Mouse (Mus musculus) olfactory bulb, adult 2 months (tissue): ENCODE data around the gene Btk. TPM values are rescaled to one million over a fixed set of nuclear protein-coding genes. Genes with fewer than 3 reads are reported as not detected.
"Not testable (repeated sequence)": the region's sequence is repeated elsewhere in the genome, so short reads cannot be mapped to it uniquely, and the experiment has no call there.

ENCODE experiments used
- H3K27ac ChIP-seq: fragments of 200-500 bp; 2 replicates; pipeline ENCODE4 v1.5.1; 2012; ENCODE audit warnings: low read depth, low read length; ENCODE audit not compliant: insufficient read depth
- H3K4me1 ChIP-seq: fragments of 200-500 bp; 2 replicates; pipeline ENCODE4 v1.6.1; 2012; ENCODE audit warnings: low read length; ENCODE audit not compliant: control insufficient read depth, insufficient read depth
- H3K4me3 ChIP-seq: fragments of 200-500 bp; 2 replicates; pipeline ENCODE4 v1.5.1; 2012; ENCODE audit warnings: mild to moderate bottlenecking, low read depth, low read length, moderate library complexity; ENCODE audit not compliant: insufficient read depth
- CTCF ChIP-seq: fragments of 200-500 bp; IDR thresholded peaks from 2 replicates; pipeline ENCODE4 v1.5.1; 2012; ENCODE audit warnings: low read depth, mild to moderate bottlenecking, low read length, moderate library complexity; ENCODE audit not compliant: insufficient read depth
- POLR2A ChIP-seq: fragments of 200-500 bp; IDR thresholded peaks from 2 replicates; pipeline ENCODE4 v1.6.1; 2012; ENCODE audit warnings: mild to moderate bottlenecking, low read depth, low read length, moderate library complexity; ENCODE audit not compliant: insufficient read depth
- WGBS: fragments of 180-500 bp; shearing (Covaris S2); methylation state at CpG from one replicate; pipeline ENCODE4 v1.1.7; 2018; 5-methylcytosine and 5-hydroxymethylcytosine counted together
- polyA plus RNA-seq: library from polyadenylated mRNA; stranded (reverse); fragments of >200 nt; gene quantifications from 2 replicates; pipeline ENCODE4 v1.2.4, GENCODE M21; 2012; ENCODE audit warnings: low replicate concordance; ENCODE audit not compliant: missing spikeins, insufficient read depth, insufficient read length

The Btk gene
- polyA plus RNA-seq, 1 experiment: not detected

- no peaks in the 10 kb centered on the region for H3K4me1 ChIP-seq
- no peak for TF ChIP-seq POLR2A
- TF ChIP-seq CTCF: no peak
- WGBS: 79% methylated on average over 6 of the region's 6 CpGs
Observed at GRCm38 (mm10) chrX:134554425-134554824, 28.9 kb downstream of the Btk start.

GRCm38 (mm10) chrX:134553326-134553725 is 30.0 kb downstream of the Btk start:
- H3K4me1 ChIP-seq: no peaks in the 10 kb centered on the region
- no peak for TF ChIP-seq POLR2A
- no peak for TF ChIP-seq CTCF
- H3K27ac ChIP-seq: no peak overlapping the region
- 85% methylated on average over 4 of the region's 4 CpGs for WGBS
- no peak overlapping the region for H3K4me3 ChIP-seq

More at GRCm38 (mm10) chrX:134554425-134554824, 28.9 kb downstream of the Btk start:
- H3K27ac ChIP-seq: no peak overlapping the region
- no peak overlapping the region for H3K4me3 ChIP-seq

DNA sequence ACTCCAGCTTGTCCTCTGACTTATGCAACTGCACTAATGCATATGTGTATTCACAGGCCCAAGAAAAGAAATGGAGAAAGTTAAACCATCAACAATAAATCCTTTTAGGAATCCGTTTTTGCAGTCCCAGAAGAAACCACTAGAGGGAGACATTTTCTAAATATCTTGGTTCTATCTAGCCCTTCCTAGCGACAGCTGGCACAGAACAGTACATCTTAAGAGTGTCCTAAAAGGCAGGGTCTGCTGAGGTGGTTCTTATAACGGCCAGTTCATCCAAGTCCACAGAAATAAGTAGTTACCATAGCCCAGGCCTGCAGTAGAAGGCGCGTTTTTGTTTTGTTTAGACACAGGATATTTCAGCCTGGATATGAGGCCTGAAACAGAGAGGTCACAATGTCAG is 32.5 kb downstream of the Btk start:
- TF ChIP-seq POLR2A (no peak), CTCF (no peak)
- no peak overlapping the region for H3K27ac ChIP-seq
- no peaks in the 10 kb centered on the region for H3K4me1 ChIP-seq
- H3K4me3 ChIP-seq: no peak overlapping the region
- 21% methylated on average over 5 of the region's 5 CpGs for WGBS

- Histone ChIP-seq H3K4me1 (no peaks in the 10 kb centered on the region), H3K27ac (no peak overlapping the region), H3K4me3 (no peak overlapping the region)
- WGBS: 88% methylated on average over 4 of the region's 4 CpGs
- TF ChIP-seq POLR2A: no peak
- no peak for TF ChIP-seq CTCF
Observed at GRCm38 (mm10) chrX:134547330-134547729, 36.0 kb downstream of the Btk start.

GRCm38 (mm10) chrX:134541955-134542308 is 41.4 kb downstream of the Btk start:
- 19% methylated on average over 6 of the region's 6 CpGs for WGBS
- Histone ChIP-seq H3K4me3 (peak overlapping the region; percentile 83), H3K27ac (no peak overlapping the region), H3K4me1 (no peaks in the 10 kb centered on the region)
- TF ChIP-seq POLR2A (no peak), CTCF (no peak)

DNA sequence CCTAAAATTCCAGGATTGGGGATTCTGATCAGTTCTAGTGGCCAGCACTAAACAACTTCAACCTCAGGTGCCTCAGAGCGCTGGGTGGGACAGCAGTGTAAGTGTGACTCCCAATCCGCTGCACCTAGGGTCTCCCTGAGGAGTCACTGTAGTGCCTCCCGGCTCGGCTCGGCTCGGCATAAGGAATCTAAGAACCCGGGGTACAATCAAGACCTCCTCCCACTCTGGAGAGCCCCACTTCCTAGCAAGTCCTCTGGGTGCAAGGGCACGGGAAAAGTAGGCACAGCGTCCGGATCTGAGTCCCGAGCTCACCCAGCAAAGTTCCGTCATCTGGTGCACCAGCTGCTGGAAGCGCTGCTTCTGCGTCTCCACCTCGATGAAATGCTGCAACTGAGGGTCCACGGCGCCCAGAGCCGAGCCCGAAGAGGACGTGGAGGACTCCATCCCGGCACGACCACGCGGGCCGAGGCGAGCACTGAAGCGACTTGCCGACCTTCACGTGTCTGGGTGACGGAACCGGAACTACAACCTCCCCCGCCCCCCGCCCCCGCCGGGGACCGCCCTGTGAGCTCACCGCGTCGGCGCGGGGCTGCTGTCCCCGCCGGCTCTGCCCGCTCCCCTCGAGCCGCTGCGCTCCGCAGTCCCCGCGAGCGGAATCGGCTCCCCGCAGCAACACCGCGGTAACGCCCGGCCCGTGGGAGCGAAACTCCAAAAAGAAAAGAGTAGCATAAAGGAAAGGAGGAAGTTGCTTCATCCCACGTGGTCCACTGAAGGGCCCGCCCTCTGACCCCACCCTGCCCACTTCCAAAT is 42.0 kb downstream of the Btk start, which contains the start of gene Timm8a1:
Gene Timm8a1, minus strand, starts transcription at position 721 of the 810 bp plus-strand sequence.
- TF ChIP-seq CTCF: no peak
- no peak for TF ChIP-seq POLR2A
- no peak within 1 kb of the TSS; the same call in 1 of the 2 replicates for H3K27ac ChIP-seq
- peak within 1 kb of the TSS; percentile 83 for H3K4me3 ChIP-seq
- 22% methylated on average over 41 of the region's 61 CpGs for WGBS
- H3K4me1 ChIP-seq: no peaks in the 10 kb centered on the region

GRCm38 (mm10) chrX:134540414-134541135 is 42.8 kb downstream of the Btk start:
- H3K4me3 ChIP-seq: peak overlapping the region; percentile 83
- no peak overlapping the region for H3K27ac ChIP-seq
- no peak for TF ChIP-seq CTCF
- no peak for TF ChIP-seq POLR2A
- H3K4me1 ChIP-seq: no peaks in the 10 kb centered on the region
- 20% methylated on average over 12 of the region's 12 CpGs for WGBS

- H3K27ac ChIP-seq, H3K4me1 ChIP-seq, H3K4me3 ChIP-seq: not testable (repeated sequence)
- 92% methylated on average over 10 of the region's 10 CpGs for WGBS
Observed at GRCm38 (mm10) chrX:134539795-134540194, 43.6 kb downstream of the Btk start.

DNA sequence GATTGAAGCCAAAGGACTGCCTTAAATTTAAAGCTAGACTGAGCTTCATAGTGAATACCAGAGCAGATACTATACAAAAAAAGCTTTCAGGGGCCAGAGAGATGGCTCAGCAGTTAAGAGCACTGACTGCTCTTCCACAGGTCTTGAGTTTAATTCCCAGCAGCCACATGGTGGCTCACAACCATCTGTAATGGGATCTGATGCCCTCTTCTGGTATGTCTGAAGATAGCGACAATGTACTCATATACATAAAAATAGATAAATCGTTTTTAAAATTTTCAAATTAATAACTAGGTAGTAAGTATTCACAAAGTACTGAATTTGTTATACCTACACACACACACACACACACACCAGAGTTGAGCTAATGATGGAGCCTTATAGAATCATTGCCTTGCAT is 50.0 kb downstream of the Btk start:
- TF ChIP-seq POLR2A (no peak), CTCF (no peak)
- WGBS: 94% methylated on average over 2 of the region's 2 CpGs
- Histone ChIP-seq H3K4me3 (no peak overlapping the region), H3K4me1 (no peaks in the 10 kb centered on the region), H3K27ac (no peak overlapping the region)

- H3K27ac ChIP-seq: no peak overlapping the region
- no peak overlapping the region for H3K4me3 ChIP-seq
- TF ChIP-seq CTCF (no peak), POLR2A (no peak)
- H3K4me1 ChIP-seq: no peaks in the 10 kb centered on the region
- WGBS: 80% methylated on average over 4 of the region's 4 CpGs
Observed at GRCm38 (mm10) chrX:134525260-134525659, 58.1 kb downstream of the Btk start.
